Mouse (Mus musculus): ENCODE measurements around the gene Gm20696. TPM values are rescaled to one million over a fixed set of nuclear protein-coding genes. Genes with fewer than 3 reads are reported as not detected.

Gene Gm20696
- polyA plus RNA-seq, 1 experiment: 3.0 TPM

DNA sequence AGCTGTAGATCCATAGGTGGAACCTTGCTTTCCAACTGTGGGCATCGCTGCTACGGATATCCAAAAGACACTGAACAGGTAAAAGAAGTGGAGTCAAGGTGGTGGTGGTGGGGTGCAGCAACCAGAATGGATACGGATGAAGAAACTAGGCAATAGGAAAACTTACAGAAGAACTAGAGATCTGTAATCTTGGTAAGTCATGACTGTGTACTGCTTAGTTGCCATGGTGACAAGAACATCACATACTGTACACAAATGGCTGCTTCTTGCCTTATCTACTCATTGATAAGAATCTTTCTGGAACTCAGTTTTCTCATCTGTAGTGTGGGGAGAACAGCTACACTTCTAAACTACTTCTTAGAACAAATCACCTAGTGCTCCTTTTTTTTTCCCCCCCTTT is 446.1 kb downstream of the Gm20696 start:
- TF ChIP-seq CTCF (IDR thresholded peaks at IDR 0.05; ENCODE audit: low read depth, low read length): no peak
- TF ChIP-seq POLR2A (IDR thresholded peaks at IDR 0.05; ENCODE audit: borderline replicate concordance, low read depth, low read length): no peak
- no peaks in the 10 kb centered on the region for H3K4me1 ChIP-seq (ENCODE audit: control insufficient read depth, insufficient read depth, low read length)
- H3K4me3 ChIP-seq (ENCODE audit: insufficient read depth, low read length): no peak overlapping the region
- H3K27ac ChIP-seq (ENCODE audit: insufficient read depth, low read depth, low read length): no peak overlapping the region

DNA sequence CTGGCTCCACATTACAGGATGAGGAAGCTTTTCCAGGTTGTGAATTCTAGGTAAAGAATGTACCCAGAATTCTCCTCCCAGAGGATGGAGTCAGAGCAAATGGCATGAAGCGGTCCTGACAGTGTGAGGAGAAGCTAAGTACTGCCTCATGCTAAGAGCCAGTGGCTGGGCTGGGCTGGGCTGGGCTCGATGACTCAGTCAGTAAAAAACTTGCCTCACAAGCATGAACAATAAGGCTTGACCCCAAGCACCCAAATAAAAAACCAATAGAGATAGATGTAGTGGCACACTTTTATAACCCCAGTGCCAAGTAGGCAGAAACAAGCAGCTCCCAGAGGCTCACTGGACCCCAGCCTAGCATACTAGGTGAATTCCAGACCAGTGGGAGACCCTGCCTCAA is 448.8 kb downstream of the Gm20696 start:
- H3K4me3 ChIP-seq (ENCODE audit: insufficient read depth, low read length): no peak overlapping the region
- no peak for TF ChIP-seq POLR2A (IDR thresholded peaks at IDR 0.05; ENCODE audit: borderline replicate concordance, low read depth, low read length)
- no peak for TF ChIP-seq CTCF (IDR thresholded peaks at IDR 0.05; ENCODE audit: low read depth, low read length)
- H3K27ac ChIP-seq (ENCODE audit: insufficient read depth, low read depth, low read length): no peak overlapping the region
- H3K4me1 ChIP-seq (ENCODE audit: control insufficient read depth, insufficient read depth, low read length): no peaks in the 10 kb centered on the region; the same call in 1 of the 2 replicates

GRCm38 (mm10) chr6:99217155-99217554 is 449.4 kb downstream of the Gm20696 start:
- no peak overlapping the region for H3K4me3 ChIP-seq (ENCODE audit: insufficient read depth, low read length)
- no peak overlapping the region for H3K27ac ChIP-seq (ENCODE audit: insufficient read depth, low read depth, low read length)
- TF ChIP-seq POLR2A (IDR thresholded peaks at IDR 0.05; ENCODE audit: borderline replicate concordance, low read depth, low read length) (no peak), CTCF (IDR thresholded peaks at IDR 0.05; ENCODE audit: low read depth, low read length) (no peak)
- H3K4me1 ChIP-seq (ENCODE audit: control insufficient read depth, insufficient read depth, low read length): peaks cover 7% of the 10 kb centered on the region

GRCm38 (mm10) chr6:99212461-99212860 is 454.1 kb downstream of the Gm20696 start:
- Histone ChIP-seq H3K27ac (ENCODE audit: insufficient read depth, low read depth, low read length) (no peak overlapping the region), H3K4me3 (ENCODE audit: insufficient read depth, low read length) (no peak overlapping the region), H3K4me1 (ENCODE audit: control insufficient read depth, insufficient read depth, low read length) (peaks cover 21% of the 10 kb centered on the region)
- TF ChIP-seq POLR2A (IDR thresholded peaks at IDR 0.05; ENCODE audit: borderline replicate concordance, low read depth, low read length) (no peak), CTCF (IDR thresholded peaks at IDR 0.05; ENCODE audit: low read depth, low read length) (no peak)

DNA sequence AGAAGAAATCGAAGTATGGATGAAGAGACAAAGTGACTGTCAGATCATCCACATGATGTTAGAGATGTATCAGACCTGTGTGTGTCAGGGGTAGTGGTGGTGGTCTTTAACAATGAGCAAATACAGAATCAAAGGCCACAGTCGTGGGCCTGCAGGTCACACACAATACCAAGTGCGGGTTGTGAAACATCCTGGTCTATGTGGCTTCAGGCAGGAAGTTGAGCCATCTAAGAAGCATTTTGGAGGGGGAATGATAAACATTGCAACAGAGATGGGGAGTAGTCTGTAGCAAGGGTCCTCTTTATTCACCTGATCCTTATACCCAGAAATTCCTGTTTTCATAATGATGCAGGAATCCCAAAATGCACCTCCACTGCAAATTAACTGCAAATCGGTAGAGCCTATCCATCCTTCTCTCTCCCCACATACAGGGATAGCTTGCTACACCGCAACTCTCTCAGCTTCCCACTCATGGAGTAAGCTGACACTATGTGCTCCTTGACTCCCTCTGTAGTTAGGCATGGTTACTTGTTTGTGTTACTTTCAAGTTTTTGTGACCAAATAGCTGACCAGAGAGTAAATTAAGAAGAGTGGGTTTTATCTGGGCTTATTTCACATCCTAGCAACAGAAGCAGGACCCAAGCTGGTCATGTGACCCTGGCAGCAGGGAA is 454.8 kb downstream of the Gm20696 start:
- no peak for TF ChIP-seq POLR2A (IDR thresholded peaks at IDR 0.05; ENCODE audit: borderline replicate concordance, low read depth, low read length)
- no peak for TF ChIP-seq CTCF (IDR thresholded peaks at IDR 0.05; ENCODE audit: low read depth, low read length)
- H3K4me3 ChIP-seq (ENCODE audit: insufficient read depth, low read length): no peak overlapping the region
- peaks cover 26% of the 10 kb centered on the region for H3K4me1 ChIP-seq (ENCODE audit: control insufficient read depth, insufficient read depth, low read length)
- peak overlapping the region; percentile 13; the same call in 1 of the 2 replicates for H3K27ac ChIP-seq (ENCODE audit: insufficient read depth, low read depth, low read length)

GRCm38 (mm10) chr6:99210161-99210560 is 456.4 kb downstream of the Gm20696 start:
- peaks cover 36% of the 10 kb centered on the region for H3K4me1 ChIP-seq (ENCODE audit: control insufficient read depth, insufficient read depth, low read length)
- no peak overlapping the region for H3K27ac ChIP-seq (ENCODE audit: insufficient read depth, low read depth, low read length)
- TF ChIP-seq POLR2A (IDR thresholded peaks at IDR 0.05; ENCODE audit: borderline replicate concordance, low read depth, low read length): no peak
- TF ChIP-seq CTCF (IDR thresholded peaks at IDR 0.05; ENCODE audit: low read depth, low read length): no peak
- H3K4me3 ChIP-seq (ENCODE audit: insufficient read depth, low read length): no peak overlapping the region

Other genes starting within 250 kb of the Gm20696 start
- gene Foxp1, start 144.1 kb downstream of the Gm20696 start, polyA plus RNA-seq (2012; ENCODE audit: insufficient read depth, insufficient read length, missing spikeins): 73.4 and 77.6 TPM in 2 replicates
- 26.3 and 29.4 TPM in 2 replicates for gene Eif4e3, start within 50 bp of the Gm20696 start, polyA plus RNA-seq (2012; ENCODE audit: insufficient read depth, insufficient read length, missing spikeins)
- gene Gpr27, start 25.9 kb upstream of the Gm20696 start, polyA plus RNA-seq (2012; ENCODE audit: insufficient read depth, insufficient read length, missing spikeins): not detected in 2 replicates
- gene Prok2, start 59.6 kb upstream of the Gm20696 start, polyA plus RNA-seq (2012; ENCODE audit: insufficient read depth, insufficient read length, missing spikeins): not detected in 2 replicates

Data from bone marrow macrophage, adult 2 months (primary cell).